Mouse (Mus musculus): ENCODE results near the gene E130208F15Rik. TPM values are rescaled to one million over a fixed set of nuclear protein-coding genes. Genes with fewer than 3 reads are reported as not detected.

Gene E130208F15Rik
- 1.2 TPM for polyA plus RNA-seq (2014; fragmentation: Illumina TruSeq; extraction: RNeasy Lipid Tissue Mini Kit (QIAGEN cat#74804); ENCODE audit: low read depth, low replicate concordance)

GRCm38 (mm10) chr7:30321539-30322284 lies at the start of gene E130208F15Rik:
E130208F15Rik (plus strand) TSS chr7:30321740.

GRCm38 (mm10) chr7:30279951-30280669 lies 41.4 kb upstream of the E130208F15Rik start, which contains the start of the genes Thap8 and Wdr62:
Thap8 (plus strand) TSS chr7:30280094.
Wdr62 (minus strand) TSS chr7:30280419.

GRCm38 (mm10) chr7:30291215-30292131 lies 30.1 kb upstream of the E130208F15Rik start, which contains the start of gene Clip3:
Clip3 (plus strand) TSS chr7:30291728.

GRCm38 (mm10) chr7:30308076-30309005 lies 13.2 kb upstream of the E130208F15Rik start, which contains the start of gene Alkbh6:
Alkbh6 (plus strand) TSS chr7:30308717.

GRCm38 (mm10) chr7:30314721-30315155 lies 6.8 kb upstream of the E130208F15Rik start, which contains the start of gene Syne4:
Syne4 (plus strand) TSS chr7:30314807.

GRCm38 (mm10) chr7:30323795-30324194 lies 2.3 kb downstream of the E130208F15Rik start, which contains the start of gene Sdhaf1:
Sdhaf1 (minus strand) TSS chr7:30323895.

GRCm38 (mm10) chr7:30362652-30363343 lies 41.3 kb downstream of the E130208F15Rik start, which contains the start of gene Lrfn3:
Lrfn3 (minus strand) TSS chr7:30362772.

Other genes with a start within 250 kb of the E130208F15Rik start
- gene Zfp82, start 248.8 kb upstream of the E130208F15Rik start, polyA plus RNA-seq (2014; fragmentation: Illumina TruSeq; extraction: RNeasy Lipid Tissue Mini Kit (QIAGEN cat#74804); ENCODE audit: low read depth, low replicate concordance): 0.60 TPM
- gene Gm26920, start 231.3 kb upstream of the E130208F15Rik start, polyA plus RNA-seq (2014; fragmentation: Illumina TruSeq; extraction: RNeasy Lipid Tissue Mini Kit (QIAGEN cat#74804); ENCODE audit: low read depth, low replicate concordance): 2.0 TPM
- gene Zfp566, start 231.2 kb upstream of the E130208F15Rik start, polyA plus RNA-seq (2014; fragmentation: Illumina TruSeq; extraction: RNeasy Lipid Tissue Mini Kit (QIAGEN cat#74804); ENCODE audit: low read depth, low replicate concordance): 4.6 TPM
- gene Zfp260, start 227.0 kb upstream of the E130208F15Rik start, polyA plus RNA-seq (2014; fragmentation: Illumina TruSeq; extraction: RNeasy Lipid Tissue Mini Kit (QIAGEN cat#74804); ENCODE audit: low read depth, low replicate concordance): 33.9 TPM
- gene Zfp382, start 199.8 kb upstream of the E130208F15Rik start, polyA plus RNA-seq (2014; fragmentation: Illumina TruSeq; extraction: RNeasy Lipid Tissue Mini Kit (QIAGEN cat#74804); ENCODE audit: low read depth, low replicate concordance): 0.92 TPM
- 33.8 TPM for gene Zfp146, start 152.0 kb upstream of the E130208F15Rik start, polyA plus RNA-seq (2014; fragmentation: Illumina TruSeq; extraction: RNeasy Lipid Tissue Mini Kit (QIAGEN cat#74804); ENCODE audit: low read depth, low replicate concordance)
- gene Cox7a1, start 137.6 kb upstream of the E130208F15Rik start, polyA plus RNA-seq (2014; fragmentation: Illumina TruSeq; extraction: RNeasy Lipid Tissue Mini Kit (QIAGEN cat#74804); ENCODE audit: low read depth, low replicate concordance): 10.2 TPM
- gene Capns1, start 122.9 kb upstream of the E130208F15Rik start, polyA plus RNA-seq (2014; fragmentation: Illumina TruSeq; extraction: RNeasy Lipid Tissue Mini Kit (QIAGEN cat#74804); ENCODE audit: low read depth, low replicate concordance): 381 TPM
- 55.6 TPM for gene Polr2i, start 89.8 kb upstream of the E130208F15Rik start, polyA plus RNA-seq (2014; fragmentation: Illumina TruSeq; extraction: RNeasy Lipid Tissue Mini Kit (QIAGEN cat#74804); ENCODE audit: low read depth, low replicate concordance)
- gene Tbcb, start 89.5 kb upstream of the E130208F15Rik start, polyA plus RNA-seq (2014; fragmentation: Illumina TruSeq; extraction: RNeasy Lipid Tissue Mini Kit (QIAGEN cat#74804); ENCODE audit: low read depth, low replicate concordance): 75.0 TPM
- gene Ovol3, start 86.0 kb upstream of the E130208F15Rik start, polyA plus RNA-seq (2014; fragmentation: Illumina TruSeq; extraction: RNeasy Lipid Tissue Mini Kit (QIAGEN cat#74804); ENCODE audit: low read depth, low replicate concordance): not detected
- 1.5 TPM for gene Thap8, start 41.6 kb upstream of the E130208F15Rik start, polyA plus RNA-seq (2014; fragmentation: Illumina TruSeq; extraction: RNeasy Lipid Tissue Mini Kit (QIAGEN cat#74804); ENCODE audit: low read depth, low replicate concordance)
- 18.1 TPM for gene Wdr62, start 41.3 kb upstream of the E130208F15Rik start, polyA plus RNA-seq (2014; fragmentation: Illumina TruSeq; extraction: RNeasy Lipid Tissue Mini Kit (QIAGEN cat#74804); ENCODE audit: low read depth, low replicate concordance)
- gene Clip3, start 30.0 kb upstream of the E130208F15Rik start, polyA plus RNA-seq (2014; fragmentation: Illumina TruSeq; extraction: RNeasy Lipid Tissue Mini Kit (QIAGEN cat#74804); ENCODE audit: low read depth, low replicate concordance): 12.2 TPM
- 44.2 TPM for gene Alkbh6, start 13.0 kb upstream of the E130208F15Rik start, polyA plus RNA-seq (2014; fragmentation: Illumina TruSeq; extraction: RNeasy Lipid Tissue Mini Kit (QIAGEN cat#74804); ENCODE audit: low read depth, low replicate concordance)
- gene Syne4, start 6.9 kb upstream of the E130208F15Rik start, polyA plus RNA-seq (2014; fragmentation: Illumina TruSeq; extraction: RNeasy Lipid Tissue Mini Kit (QIAGEN cat#74804); ENCODE audit: low read depth, low replicate concordance): 5.0 TPM
- 9.0 TPM for gene Sdhaf1, start 2.2 kb downstream of the E130208F15Rik start, polyA plus RNA-seq (2014; fragmentation: Illumina TruSeq; extraction: RNeasy Lipid Tissue Mini Kit (QIAGEN cat#74804); ENCODE audit: low read depth, low replicate concordance)
- gene Lrfn3, start 41.0 kb downstream of the E130208F15Rik start, polyA plus RNA-seq (2014; fragmentation: Illumina TruSeq; extraction: RNeasy Lipid Tissue Mini Kit (QIAGEN cat#74804); ENCODE audit: low read depth, low replicate concordance): 1.7 TPM
- gene Tyrobp, start 92.0 kb downstream of the E130208F15Rik start, polyA plus RNA-seq (2014; fragmentation: Illumina TruSeq; extraction: RNeasy Lipid Tissue Mini Kit (QIAGEN cat#74804); ENCODE audit: low read depth, low replicate concordance): 114 TPM
- gene Hcst, start 98.1 kb downstream of the E130208F15Rik start, polyA plus RNA-seq (2014; fragmentation: Illumina TruSeq; extraction: RNeasy Lipid Tissue Mini Kit (QIAGEN cat#74804); ENCODE audit: low read depth, low replicate concordance): 4.5 TPM
- gene Nfkbid, start 100.0 kb downstream of the E130208F15Rik start, polyA plus RNA-seq (2014; fragmentation: Illumina TruSeq; extraction: RNeasy Lipid Tissue Mini Kit (QIAGEN cat#74804); ENCODE audit: low read depth, low replicate concordance): 1.9 TPM
- 2.8 TPM for gene Aplp1, start 123.8 kb downstream of the E130208F15Rik start, polyA plus RNA-seq (2014; fragmentation: Illumina TruSeq; extraction: RNeasy Lipid Tissue Mini Kit (QIAGEN cat#74804); ENCODE audit: low read depth, low replicate concordance)
- gene Kirrel2, start 135.9 kb downstream of the E130208F15Rik start, polyA plus RNA-seq (2014; fragmentation: Illumina TruSeq; extraction: RNeasy Lipid Tissue Mini Kit (QIAGEN cat#74804); ENCODE audit: low read depth, low replicate concordance): not detected
- not detected for gene Nphs1, start 136.6 kb downstream of the E130208F15Rik start, polyA plus RNA-seq (2014; fragmentation: Illumina TruSeq; extraction: RNeasy Lipid Tissue Mini Kit (QIAGEN cat#74804); ENCODE audit: low read depth, low replicate concordance)
- gene Prodh2, start 171.9 kb downstream of the E130208F15Rik start, polyA plus RNA-seq (2014; fragmentation: Illumina TruSeq; extraction: RNeasy Lipid Tissue Mini Kit (QIAGEN cat#74804); ENCODE audit: low read depth, low replicate concordance): not detected
- gene Arhgap33, start 213.3 kb downstream of the E130208F15Rik start, polyA plus RNA-seq (2014; fragmentation: Illumina TruSeq; extraction: RNeasy Lipid Tissue Mini Kit (QIAGEN cat#74804); ENCODE audit: low read depth, low replicate concordance): 11.2 TPM
- 19.1 TPM for gene Hspb6, start 230.4 kb downstream of the E130208F15Rik start, polyA plus RNA-seq (2014; fragmentation: Illumina TruSeq; extraction: RNeasy Lipid Tissue Mini Kit (QIAGEN cat#74804); ENCODE audit: low read depth, low replicate concordance)
- 13.6 TPM for gene Proser3, start 230.6 kb downstream of the E130208F15Rik start, polyA plus RNA-seq (2014; fragmentation: Illumina TruSeq; extraction: RNeasy Lipid Tissue Mini Kit (QIAGEN cat#74804); ENCODE audit: low read depth, low replicate concordance)
- gene Lin37, start 238.1 kb downstream of the E130208F15Rik start, polyA plus RNA-seq (2014; fragmentation: Illumina TruSeq; extraction: RNeasy Lipid Tissue Mini Kit (QIAGEN cat#74804); ENCODE audit: low read depth, low replicate concordance): 26.3 TPM
- gene U2af1l4, start 241.6 kb downstream of the E130208F15Rik start, polyA plus RNA-seq (2014; fragmentation: Illumina TruSeq; extraction: RNeasy Lipid Tissue Mini Kit (QIAGEN cat#74804); ENCODE audit: low read depth, low replicate concordance): 50.0 TPM
- 6.5 TPM for gene Gm49396, start 241.6 kb downstream of the E130208F15Rik start, polyA plus RNA-seq (2014; fragmentation: Illumina TruSeq; extraction: RNeasy Lipid Tissue Mini Kit (QIAGEN cat#74804); ENCODE audit: low read depth, low replicate concordance)
- 138 TPM for gene Psenen, start 241.9 kb downstream of the E130208F15Rik start, polyA plus RNA-seq (2014; fragmentation: Illumina TruSeq; extraction: RNeasy Lipid Tissue Mini Kit (QIAGEN cat#74804); ENCODE audit: low read depth, low replicate concordance)
- 2.8 TPM for gene Igflr1, start 243.7 kb downstream of the E130208F15Rik start, polyA plus RNA-seq (2014; fragmentation: Illumina TruSeq; extraction: RNeasy Lipid Tissue Mini Kit (QIAGEN cat#74804); ENCODE audit: low read depth, low replicate concordance)